Mouse (Mus musculus) testis, adult 2 months (tissue): ENCODE data around the gene Apba3.

ENCODE experiments used
- CTCF ChIP-seq: fragments of 200-500 bp; IDR thresholded peaks from 2 replicates; pipeline ENCODE4 v1.5.1; 2012; ENCODE audit warnings: low read depth, mild to moderate bottlenecking, inconsistent platforms, low read length, moderate library complexity; ENCODE audit not compliant: control insufficient read depth, insufficient read depth, insufficient replicate concordance
- POLR2A ChIP-seq: fragments of 200-500 bp; IDR thresholded peaks from 2 replicates; pipeline ENCODE4 v1.6.1; 2012; ENCODE audit warnings: low read depth, mild to moderate bottlenecking, inconsistent platforms, low read length, moderate library complexity; ENCODE audit not compliant: control insufficient read depth

DNA sequence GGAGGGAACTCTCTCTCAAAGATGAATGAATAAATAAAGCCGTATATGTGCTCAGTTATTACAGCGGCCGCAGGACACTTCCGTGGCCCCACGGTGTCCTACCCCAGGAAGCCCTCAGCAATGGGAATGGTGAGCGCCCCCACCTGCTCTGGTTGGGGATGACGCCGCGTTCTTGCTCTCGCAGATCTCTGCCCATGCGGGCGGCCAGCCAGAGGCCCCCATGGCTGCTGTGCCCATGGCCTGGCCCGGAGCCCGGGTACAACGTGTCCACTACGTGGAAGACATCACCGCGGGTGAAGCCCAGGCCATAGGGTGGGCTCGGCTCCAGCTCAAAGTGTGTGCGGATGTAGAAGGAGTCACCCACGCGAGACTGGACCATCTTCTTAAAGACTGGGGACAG lies 10.9 kb downstream of the Apba3 start:
- TF ChIP-seq CTCF, result no peak
- no peak for TF ChIP-seq POLR2A
